Mouse (Mus musculus) ES-Bruce4 (cell line): ENCODE measurements around the gene Ssbp2. TPM values are rescaled to one million over a fixed set of nuclear protein-coding genes. Genes with fewer than 3 reads are reported as not detected.
A peak's percentile ranks its signal among the peaks of the same experiment; 100 is the strongest.

Experiments used
- H3K27ac ChIP-seq: 2 replicates; pipeline ENCODE4 v1.5.1; 2012; ENCODE audit warnings: low read length, inconsistent platforms; ENCODE audit not compliant: insufficient read depth
- H3K27me3 ChIP-seq: 2 replicates; pipeline ENCODE4 v1.6.1; 2012; ENCODE audit warnings: mild to moderate bottlenecking, low read length, inconsistent platforms; ENCODE audit not compliant: control insufficient read depth, poor library complexity, insufficient read depth, severe bottlenecking
- H3K36me3 ChIP-seq: 2 replicates; pipeline ENCODE4 v1.6.1; 2012; ENCODE audit warnings: inconsistent platforms, mild to moderate bottlenecking, low read length, moderate library complexity; ENCODE audit not compliant: control insufficient read depth, poor library complexity, insufficient read depth, severe bottlenecking
- H3K4me1 ChIP-seq: one replicate; pipeline ENCODE4 v1.8.1; 2011; ENCODE audit warnings: low read length; ENCODE audit not compliant: control insufficient read depth, insufficient read depth
- H3K4me3 ChIP-seq: 2 replicates; pipeline ENCODE4 v1.5.1; 2011; ENCODE audit warnings: low read depth, mild to moderate bottlenecking, low read length
- H3K9ac ChIP-seq: 2 replicates; pipeline ENCODE4 v1.6.1; 2012; ENCODE audit warnings: low read depth, mild to moderate bottlenecking, inconsistent platforms; ENCODE audit not compliant: poor library complexity, severe bottlenecking
- H3K9me3 ChIP-seq: replicated peaks from 2 replicates; pipeline ENCODE4 v1.6.1; 2012; ENCODE audit warnings: mild to moderate bottlenecking, low read length, inconsistent platforms; ENCODE audit not compliant: control insufficient read depth, poor library complexity, insufficient read depth, severe bottlenecking
- CTCF ChIP-seq: IDR thresholded peaks from one replicate; pipeline ENCODE4 v1.8.1; 2011; ENCODE audit warnings: low read depth, low read length
- EP300 ChIP-seq: IDR thresholded peaks from 2 replicates; pipeline ENCODE4 v1.6.1; 2011; ENCODE audit warnings: low read depth, low read length; ENCODE audit not compliant: insufficient read depth
- POLR2A ChIP-seq: IDR thresholded peaks from one replicate; pipeline ENCODE4 v1.8.1; 2011; ENCODE audit warnings: low read length; ENCODE audit not compliant: insufficient read depth
- polyA plus RNA-seq: library from polyadenylated mRNA; stranded (reverse); fragments of >200 nt; gene quantifications from 2 replicates; pipeline ENCODE4 v1.2.4, GENCODE M21; 2011; ENCODE audit warnings: low read depth; ENCODE audit not compliant: missing spikeins, insufficient read depth, insufficient read length

Ssbp2 gene
- polyA plus RNA-seq, 1 experiment = 5.5 TPM

GRCm38 (mm10) chr13:91459489-91459888 is 594 bp upstream of the Ssbp2 start:
- peaks cover 5% of the 10 kb centered on the region for H3K27me3 ChIP-seq
- H3K4me1 ChIP-seq = no peaks in the 10 kb centered on the region
- no peaks in the 10 kb centered on the region for H3K9me3 ChIP-seq
- TF ChIP-seq POLR2A = no peak
- TF ChIP-seq EP300 = no peak
- no peak for TF ChIP-seq CTCF
- H3K27ac ChIP-seq = no peak overlapping the region
- peak overlapping the region; percentile 96; the same call in 1 of the 2 replicates for H3K9ac ChIP-seq
- no peak overlapping the region for H3K4me3 ChIP-seq
- no peaks in the 10 kb centered on the region for H3K36me3 ChIP-seq

DNA sequence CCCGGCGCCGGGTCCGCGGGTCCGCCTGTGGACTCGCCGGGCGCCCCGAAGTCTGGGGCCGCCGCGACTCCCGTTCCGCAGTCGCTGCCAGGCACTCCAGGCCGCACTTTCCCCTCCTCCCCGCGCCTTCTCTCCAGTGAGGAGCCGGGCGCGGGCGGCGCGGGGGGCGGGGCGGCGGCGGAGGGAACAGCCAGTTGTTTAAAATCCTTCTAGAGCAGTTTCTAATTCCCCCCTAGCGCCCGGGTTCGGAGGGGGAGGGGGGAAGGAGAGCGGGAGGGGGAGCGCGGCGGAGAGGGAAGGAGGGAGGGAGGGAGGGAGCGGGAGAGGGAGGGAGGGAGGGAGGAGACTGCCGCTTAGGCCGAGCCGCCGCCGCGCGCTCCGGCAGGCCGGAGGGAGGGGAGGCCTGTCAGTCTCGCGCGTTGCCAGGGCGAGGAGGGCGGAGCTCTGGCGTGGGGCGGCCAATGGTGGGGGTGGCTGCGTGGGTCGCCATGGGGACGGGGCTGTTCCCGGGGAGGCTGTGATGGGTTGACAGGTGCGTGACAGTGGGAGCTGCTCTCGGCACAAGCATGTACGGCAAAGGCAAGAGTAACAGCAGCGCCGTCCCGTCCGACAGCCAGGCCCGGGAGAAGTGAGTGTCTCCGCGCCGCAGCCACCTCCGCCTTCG is 670 bp downstream of the Ssbp2 start:
- Histone ChIP-seq H3K36me3 (no peaks in the 10 kb centered on the region), H3K9ac (peak overlapping the region; percentile 96), H3K27ac (no peak overlapping the region), H3K9me3 (no peaks in the 10 kb centered on the region), H3K4me3 (peak overlapping the region; percentile 67), H3K27me3 (peaks cover 5% of the 10 kb centered on the region), H3K4me1 (no peaks in the 10 kb centered on the region)
- no peak for TF ChIP-seq CTCF
- no peak for TF ChIP-seq POLR2A
- TF ChIP-seq EP300 = no peak

DNA sequence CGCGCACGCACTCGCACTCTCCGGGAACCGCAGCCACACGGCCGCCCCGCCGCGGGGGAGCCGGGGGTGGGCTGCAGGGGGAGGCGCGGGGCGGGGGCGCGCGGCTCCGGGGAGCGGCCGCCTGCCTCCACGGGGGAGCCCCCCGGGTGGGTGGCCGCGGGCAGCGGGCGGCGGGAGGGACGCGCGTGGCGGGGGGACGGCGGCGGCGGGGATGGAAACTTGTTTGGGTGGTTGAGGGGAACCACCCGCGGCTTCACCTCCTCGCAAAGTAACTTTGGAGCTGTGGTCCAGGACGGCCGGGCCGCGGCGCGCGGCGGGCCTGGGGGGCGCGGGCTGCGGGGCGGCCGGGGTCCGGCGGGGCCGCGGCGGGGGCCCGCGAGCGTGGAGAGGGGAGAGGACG is 1.2 kb downstream of the Ssbp2 start:
- no peaks in the 10 kb centered on the region for H3K36me3 ChIP-seq
- no peaks in the 10 kb centered on the region for H3K4me1 ChIP-seq
- H3K4me3 ChIP-seq = peak overlapping the region; percentile 65
- H3K27ac ChIP-seq = no peak overlapping the region
- H3K27me3 ChIP-seq = peaks cover 5% of the 10 kb centered on the region
- peak overlapping the region; percentile 95 for H3K9ac ChIP-seq
- TF ChIP-seq POLR2A (no peak), CTCF (no peak), EP300 (no peak)
- no peaks in the 10 kb centered on the region for H3K9me3 ChIP-seq

- no peak for TF ChIP-seq POLR2A
- no peak for TF ChIP-seq EP300
- no peak for TF ChIP-seq CTCF
These were observed 1.7 kb downstream of the Ssbp2 start for GRCm38 (mm10) chr13:91461711-91462351.

GRCm38 (mm10) chr13:91462395-91462794 is 2.3 kb downstream of the Ssbp2 start:
- H3K9ac ChIP-seq = peak overlapping the region; percentile 95

More at GRCm38 (mm10) chr13:91461711-91462351, 1.7 kb downstream of the Ssbp2 start:
- H3K27ac ChIP-seq = no peak overlapping the region
- H3K4me1 ChIP-seq = no peaks in the 10 kb centered on the region
- H3K9me3 ChIP-seq = no peaks in the 10 kb centered on the region
- peak overlapping the region; percentile 82 for H3K4me3 ChIP-seq
- no peaks in the 10 kb centered on the region for H3K36me3 ChIP-seq
- H3K9ac ChIP-seq = peak overlapping the region; percentile 95
- peaks cover 5% of the 10 kb centered on the region for H3K27me3 ChIP-seq

More at GRCm38 (mm10) chr13:91462395-91462794, 2.3 kb downstream of the Ssbp2 start:
- Histone ChIP-seq H3K4me3 (no peak overlapping the region; the same call in 1 of the 2 replicates), H3K36me3 (no peaks in the 10 kb centered on the region), H3K9me3 (no peaks in the 10 kb centered on the region), H3K27me3 (peaks cover 5% of the 10 kb centered on the region), H3K4me1 (no peaks in the 10 kb centered on the region), H3K27ac (no peak overlapping the region)
- no peak for TF ChIP-seq EP300
- TF ChIP-seq POLR2A = no peak
- TF ChIP-seq CTCF = no peak
